Mouse (Mus musculus): ENCODE results near the gene Nf2. TPM values are rescaled to one million over a fixed set of nuclear protein-coding genes. Genes with fewer than 3 reads are reported as not detected.
"Not testable (repeated sequence)": the region's sequence is repeated elsewhere in the genome, so short reads cannot be mapped to it uniquely, and the experiment has no call there.

Nf2 gene
- total RNA-seq, 2 experiments from 2014 or later = 91.2 to 102 TPM

- Histone ChIP-seq H3K4me3 (no peak overlapping the region), H3K27ac (no peak overlapping the region)
- TF ChIP-seq CTCF (conservative IDR thresholded peaks at IDR 0.05) = no peak
- no peak for DNase-seq (ENCODE audit: low spot score in 2 of 2)
Observed at GRCm38 (mm10) chr11:4831066-4831465, 18.3 kb downstream of the Nf2 start.

GRCm38 (mm10) chr11:4827916-4828315 lies 21.4 kb downstream of the Nf2 start:
- Histone ChIP-seq H3K4me3 (no peak overlapping the region), H3K27ac (peak overlapping the region; percentile 71)
- no peak for TF ChIP-seq CTCF (conservative IDR thresholded peaks at IDR 0.05)
- no peak for DNase-seq (ENCODE audit: low spot score in 2 of 2)

GRCm38 (mm10) chr11:4827340-4827739 lies 22.0 kb downstream of the Nf2 start:
- peak overlapping the region; percentile 71 for H3K27ac ChIP-seq
- no peak for TF ChIP-seq CTCF (conservative IDR thresholded peaks at IDR 0.05)
- no peak overlapping the region for H3K4me3 ChIP-seq
- DNase-seq (ENCODE audit: low spot score in 2 of 2) = no peak

DNA sequence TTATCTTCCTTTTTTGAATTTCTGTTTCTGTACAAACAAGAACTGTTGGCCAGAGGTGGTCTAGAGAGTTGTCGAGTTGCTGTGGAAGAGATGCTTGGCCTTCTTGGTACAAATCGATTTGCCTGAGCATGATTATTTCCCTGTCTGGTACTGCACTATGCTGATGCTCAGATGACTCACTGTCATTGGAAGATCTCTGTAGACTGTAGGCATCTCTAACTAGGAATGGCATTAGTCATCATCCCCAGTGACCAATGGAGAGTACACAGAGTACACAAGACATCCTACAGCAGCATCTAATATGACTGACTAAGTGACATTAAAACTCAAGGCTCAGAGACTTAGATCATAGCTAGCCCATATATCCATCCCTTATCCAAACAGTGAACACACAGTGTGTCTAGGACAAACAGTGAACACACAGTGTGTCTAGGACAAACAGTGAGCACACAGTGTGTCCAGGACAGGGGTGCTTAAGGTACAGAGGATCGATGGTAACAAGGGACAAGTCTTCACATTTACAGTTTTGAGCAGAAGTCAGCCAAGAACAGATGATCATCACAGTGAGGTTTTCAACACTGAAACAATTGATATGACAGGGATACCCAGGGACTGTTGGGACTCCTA lies 23.1 kb downstream of the Nf2 start:
- peak in 1 of 2 experiments; percentile 16 for DNase-seq (ENCODE audit: low spot score in 2 of 2)
- Histone ChIP-seq H3K27ac (peak overlapping the region; percentile 58; the same call in 1 of the 2 replicates), H3K4me3 (no peak overlapping the region)
- no peak for TF ChIP-seq CTCF (conservative IDR thresholded peaks at IDR 0.05)

DNA sequence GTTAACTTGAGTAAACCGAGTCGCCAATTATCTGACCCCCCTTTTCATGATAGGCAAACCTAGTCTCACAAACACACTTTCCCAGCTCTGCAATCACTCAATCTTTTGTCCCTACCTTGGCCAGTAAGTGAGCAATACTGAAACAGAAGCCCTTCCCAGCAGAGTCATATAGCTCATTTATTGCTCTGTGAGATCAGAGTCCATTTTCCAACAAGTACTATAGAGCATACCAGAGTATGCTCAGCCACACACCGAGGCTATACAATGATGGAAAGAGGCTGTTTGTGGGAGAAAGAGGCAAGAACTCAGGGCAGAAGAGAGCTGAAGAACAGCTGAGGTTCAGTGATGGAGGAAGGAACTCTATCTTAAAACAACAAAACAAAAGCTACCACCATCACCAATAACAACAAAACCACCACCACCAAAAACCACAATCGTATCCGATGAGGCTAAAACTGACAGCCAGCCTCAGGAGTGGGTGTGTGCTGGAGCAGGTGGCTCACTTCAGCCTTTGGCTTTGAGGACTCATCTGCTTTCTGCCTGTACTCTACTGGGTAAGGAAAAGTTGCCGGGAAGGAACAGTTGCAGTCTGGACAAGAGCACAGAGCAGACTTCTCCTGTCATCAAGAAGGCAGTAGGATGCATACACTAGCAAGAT lies 25.6 kb downstream of the Nf2 start:
- H3K4me3 ChIP-seq = no peak overlapping the region
- TF ChIP-seq CTCF (conservative IDR thresholded peaks at IDR 0.05) = no peak
- peak overlapping the region; percentile 21; the same call in 1 of the 2 replicates for H3K27ac ChIP-seq
- DNase-seq (ENCODE audit: low spot score in 2 of 2) = no peak

DNA sequence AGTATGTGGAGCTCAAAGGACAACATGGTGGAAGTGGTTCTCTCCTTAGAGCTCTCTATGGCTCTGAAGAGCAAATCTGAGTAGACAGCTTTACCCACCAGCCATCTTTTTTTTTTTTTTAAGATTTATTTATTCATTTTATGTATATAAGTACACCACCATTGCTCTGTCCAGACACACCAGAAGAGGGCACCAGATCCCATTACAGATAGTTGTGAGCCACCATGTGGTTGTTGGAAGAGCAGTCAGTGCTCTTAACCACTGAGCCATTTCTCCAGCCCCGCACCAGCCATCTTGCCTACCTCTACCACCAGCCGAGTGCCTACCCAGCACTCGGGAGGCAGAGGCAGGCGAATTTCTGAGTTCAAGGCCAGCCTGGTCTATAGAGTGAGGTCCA lies 26.9 kb downstream of the Nf2 start:
- peak; percentile 61 for TF ChIP-seq CTCF (conservative IDR thresholded peaks at IDR 0.05)
- H3K27ac ChIP-seq = not testable (repeated sequence)

GRCm38 (mm10) chr11:4821492-4822445 lies 27.6 kb downstream of the Nf2 start:
- H3K4me3 ChIP-seq = no peak overlapping the region
- TF ChIP-seq CTCF (conservative IDR thresholded peaks at IDR 0.05) = peak; percentile 82
- H3K27ac ChIP-seq = no peak overlapping the region; the same call in 1 of the 2 replicates
- peak; percentile 38 to 41 for DNase-seq (ENCODE audit: low spot score in 2 of 2)

More for the DNA sequence above, 26.9 kb downstream of the Nf2 start:
- not testable (repeated sequence) for DNase-seq (ENCODE audit: low spot score in 2 of 2); H3K4me3 ChIP-seq

GRCm38 (mm10) chr11:4814507-4815450 lies 34.6 kb downstream of the Nf2 start:
- H3K4me3 ChIP-seq = no peak overlapping the region
- peak overlapping the region; percentile 68 for H3K27ac ChIP-seq
- DNase-seq (ENCODE audit: low spot score in 2 of 2) = no peak
- no peak for TF ChIP-seq CTCF (conservative IDR thresholded peaks at IDR 0.05)

DNA sequence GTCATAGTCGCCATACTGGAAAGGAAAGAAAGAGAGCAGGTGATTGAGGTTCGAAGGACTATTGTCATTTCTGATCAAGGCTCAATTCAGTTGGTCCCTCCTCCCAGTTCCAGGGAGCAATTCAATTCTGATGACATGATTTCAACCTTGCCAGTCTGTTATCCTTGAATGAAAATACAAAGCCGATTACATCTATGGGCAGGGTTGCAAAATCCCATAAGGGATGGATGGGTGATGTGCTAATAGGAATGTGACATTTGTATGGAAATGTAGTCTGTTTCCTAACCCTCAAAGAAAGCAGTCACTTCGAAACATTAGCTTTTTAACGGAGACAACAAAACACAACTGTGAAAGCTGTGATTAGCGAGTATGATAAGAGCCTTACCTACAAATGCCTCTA lies 41.0 kb downstream of the Nf2 start:
- H3K4me3 ChIP-seq = no peak overlapping the region
- DNase-seq (ENCODE audit: low spot score in 2 of 2) = no peak
- H3K27ac ChIP-seq = no peak overlapping the region
- TF ChIP-seq CTCF (conservative IDR thresholded peaks at IDR 0.05) = no peak

GRCm38 (mm10) chr11:4806031-4806715 lies 43.2 kb downstream of the Nf2 start:
- TF ChIP-seq CTCF (conservative IDR thresholded peaks at IDR 0.05) = no peak
- H3K27ac ChIP-seq = peak overlapping the region; percentile 73
- DNase-seq (ENCODE audit: low spot score in 2 of 2) = no peak
- no peak overlapping the region for H3K4me3 ChIP-seq

GRCm38 (mm10) chr11:4804921-4805562 lies 44.3 kb downstream of the Nf2 start:
- TF ChIP-seq CTCF (conservative IDR thresholded peaks at IDR 0.05) = no peak
- Histone ChIP-seq H3K27ac (peak overlapping the region; percentile 73), H3K4me3 (no peak overlapping the region)
- no peak for DNase-seq (ENCODE audit: low spot score in 2 of 2)

All from layer of hippocampus, adult 2 months (tissue).